Mouse (Mus musculus) CH12.LX (cell line): ENCODE results near the gene Ids. TPM values are rescaled to one million over a fixed set of nuclear protein-coding genes. Genes with fewer than 3 reads are reported as not detected.

Experiments used
- DNase-seq: peaks from one replicate; pipeline ENCODE4 v3.0.0-alpha.2; 2013; ENCODE audit errors: extremely low read depth
- H3K27ac ChIP-seq: 2 replicates; pipeline ENCODE4 v1.5.1; 2012; ENCODE audit warnings: low read depth, mild to moderate bottlenecking, control low read depth, moderate library complexity; ENCODE audit not compliant: insufficient read depth
- H3K27me3 ChIP-seq: replicated peaks from 2 replicates; pipeline ENCODE3; 2012; ENCODE audit warnings: inconsistent platforms
- H3K36me3 ChIP-seq, 2 experiments: replicated peaks in 1 of 2; 2 replicates each; pipeline versions ENCODE3 to v1.6.1; 2012; ENCODE audit warnings: inconsistent platforms in 1 of 2, low read length in 1 of 2, mild to moderate bottlenecking in 1 of 2, mixed read lengths in 1 of 2, moderate library complexity in 1 of 2; ENCODE audit not compliant: control insufficient read depth in 1 of 2, insufficient read depth in 1 of 2
- H3K4me1 ChIP-seq, 2 experiments: 2 replicates each; pipeline ENCODE4 v1.6.1; 2012; ENCODE audit warnings: inconsistent platforms in 1 of 2, moderate library complexity in 1 of 2; ENCODE audit not compliant: insufficient read depth in 2 of 2, control insufficient read depth in 1 of 2
- H3K4me2 ChIP-seq: 2 replicates; pipeline ENCODE4 v1.6.1; 2012; ENCODE audit warnings: low read depth, mild to moderate bottlenecking, control low read depth; ENCODE audit not compliant: poor library complexity, insufficient read depth, severe bottlenecking
- H3K4me3 ChIP-seq, 3 experiments: fragments of 150-350 bp in 1 of 3; sonication (generic) in 1 of 3; replicated peaks in 1 of 3; 2 replicates each; pipeline versions ENCODE3 to v1.5.1; 2011 to 2012; ENCODE audit warnings: low read depth in 2 of 3, low read length in 2 of 3, mild to moderate bottlenecking in 2 of 3, moderate library complexity in 2 of 3, control low read depth in 1 of 3, improper control_type of control experiment in 1 of 3, inconsistent platforms in 1 of 3, mixed read lengths in 1 of 3; ENCODE audit not compliant: poor library complexity in 1 of 3
- H3K79me2 ChIP-seq: replicated peaks from 2 replicates; pipeline ENCODE4 v1.6.1; 2012; ENCODE audit warnings: mild to moderate bottlenecking, moderate library complexity; ENCODE audit not compliant: control insufficient read depth, poor library complexity, insufficient read depth, severe bottlenecking; ENCODE audit errors: extremely low read depth
- H3K9ac ChIP-seq: 2 replicates; pipeline ENCODE4 v1.6.1; 2012; ENCODE audit warnings: low read depth, mild to moderate bottlenecking, control low read depth, moderate library complexity; ENCODE audit not compliant: insufficient read depth
- H3K9me3 ChIP-seq: replicated peaks from 2 replicates; pipeline ENCODE3; 2012; ENCODE audit warnings: low read length, inconsistent platforms, mixed read lengths
- CHD1 ChIP-seq: IDR thresholded peaks from 2 replicates; pipeline ENCODE4 v1.6.1; 2012; ENCODE audit warnings: low read depth, low read length, improper control_type of control experiment, inconsistent platforms
- CTCF ChIP-seq, 2 experiments: IDR thresholded peaks in 1 of 2; conservative IDR thresholded peaks in 1 of 2; 2 replicates each; pipeline ENCODE4 v1.5.1; 2011 to 2012; ENCODE audit warnings: low read depth in 2 of 2, low read length in 2 of 2, improper control_type of control experiment in 1 of 2, inconsistent platforms in 1 of 2, mild to moderate bottlenecking in 1 of 2, moderate library complexity in 1 of 2
- E2F4 ChIP-seq: IDR thresholded peaks from 2 replicates; pipeline ENCODE4 v1.6.1; 2011; ENCODE audit warnings: low read depth, low read length, improper control_type of control experiment; ENCODE audit not compliant: insufficient replicate concordance
- ELF1 ChIP-seq: IDR thresholded peaks from 2 replicates; pipeline ENCODE4 v1.6.1; 2014; ENCODE audit warnings: low read depth, mild to moderate bottlenecking, inconsistent platforms, low read length, improper control_type of control experiment
- EP300 ChIP-seq: IDR thresholded peaks from 2 replicates; pipeline ENCODE4 v1.6.1; 2011; ENCODE audit warnings: low read length, improper control_type of control experiment
- MAZ ChIP-seq: IDR thresholded peaks from 2 replicates; pipeline ENCODE4 v1.6.1; 2012; ENCODE audit warnings: low read depth, mild to moderate bottlenecking, inconsistent platforms, low read length, improper control_type of control experiment, moderate library complexity
- MXI1 ChIP-seq: IDR thresholded peaks from 2 replicates; pipeline ENCODE4 v1.6.1; 2011; ENCODE audit warnings: mild to moderate bottlenecking, low read depth, low read length, improper control_type of control experiment
- MYC ChIP-seq: IDR thresholded peaks from 2 replicates; pipeline ENCODE4 v1.6.1; 2011; ENCODE audit warnings: low read depth, mild to moderate bottlenecking, improper control_type of control experiment, low read length
- NELFE ChIP-seq: IDR thresholded peaks from 2 replicates; pipeline ENCODE4 v1.6.1; 2011; ENCODE audit warnings: low read depth, low read length, improper control_type of control experiment
- NRF1 ChIP-seq: IDR thresholded peaks from 2 replicates; pipeline ENCODE4 v1.6.1; 2014; ENCODE audit warnings: low read depth, mild to moderate bottlenecking, inconsistent platforms, low read length, improper control_type of control experiment, moderate library complexity
- RAD21 ChIP-seq: IDR thresholded peaks from 2 replicates; pipeline ENCODE4 v1.6.1; 2011; ENCODE audit warnings: low read depth, mild to moderate bottlenecking, low read length, improper control_type of control experiment, moderate library complexity
- RCOR1 ChIP-seq: conservative IDR thresholded peaks from 2 replicates; pipeline ENCODE4 v1.6.1; 2012; ENCODE audit warnings: low read depth, mild to moderate bottlenecking, inconsistent platforms, low read length, improper control_type of control experiment
- SIN3A ChIP-seq: IDR thresholded peaks from 2 replicates; pipeline ENCODE4 v1.6.1; 2012; ENCODE audit warnings: low read length, improper control_type of control experiment, inconsistent platforms
- SMC3 ChIP-seq: IDR thresholded peaks from 2 replicates; pipeline ENCODE4 v1.6.1; 2011; ENCODE audit warnings: low read depth, low read length, improper control_type of control experiment
- TBP ChIP-seq: conservative IDR thresholded peaks from 2 replicates; pipeline ENCODE4 v1.6.1; 2011; ENCODE audit warnings: low read depth, low read length, improper control_type of control experiment
- dilution Hi-C: fragments of 300-500 bp; cut with MboI; formaldehyde crosslinking; loops from 2 replicates; pipeline ENCODE4 v1.14.3; 2020; ENCODE audit warnings: low sequenced_read_pairs; ENCODE audit not compliant: extremely low pct_unique_long_range_greater_than_20kb, extremely low pct_ligation_motif_present
- in situ Hi-C: fragments of 300-500 bp; cut with MboI; formaldehyde crosslinking; loops from 3 replicates; pipeline ENCODE4 v1.14.3; 2019; ENCODE audit warnings: low sequenced_read_pairs, low pct_ligation_motif_present, low pct_unique_long_range_greater_than_20kb, mixed read lengths
- polyA plus RNA-seq: library from polyadenylated mRNA; unstranded; fragments of >175 nt; gene quantifications from 2 replicates; pipeline ENCODE4 v1.2.1, GENCODE M21; 2012; ENCODE audit warnings: low read depth; ENCODE audit not compliant: insufficient read length
- total RNA-seq, 2 experiments: library from RNA; depleted of rRNA; stranded (reverse); fragments of 300-350 nt in 1 of 2; fragments of >200 nt in 1 of 2; gene quantifications; 2 replicates each; pipeline ENCODE4 v1.2.3; 2012 to 2014

The Ids gene
- total and polyA plus RNA-seq, 3 experiments: 5.1 to 12.2 (median 5.2) TPM

GRCm38 (mm10) chrX:70362985-70363384, 1.9 kb downstream of the Ids start:
- in situ Hi-C loops: loop anchor here (25.0 kb wide), 2 partner anchors 99 to 199 kb away; no protein-coding TSS in a partner anchor
- H3K4me1 ChIP-seq: peaks cover 0 to 9% of the 10 kb centered on the region in 2 experiments; a peak in 2 of 4 replicates
- H3K27ac ChIP-seq: no peak overlapping the region
- no peak overlapping the region for H3K4me2 ChIP-seq
- H3K79me2 ChIP-seq: no peaks in the 10 kb centered on the region; the same call in 1 of the 2 replicates
- H3K9ac ChIP-seq: no peak overlapping the region
- no peak for DNase-seq
- TF ChIP-seq MXI1 (no peak), NRF1 (no peak), CHD1 (no peak), EP300 (no peak), TBP (no peak), NELFE (no peak), ELF1 (no peak), MAZ (no peak), RCOR1 (no peak), E2F4 (no peak), SIN3A (no peak), MYC (no peak)
- dilution Hi-C loops: no loop called here
- H3K9me3 ChIP-seq: no peaks in the 10 kb centered on the region
- H3K27me3 ChIP-seq: no peaks in the 10 kb centered on the region
- H3K36me3 ChIP-seq: peaks cover 13 to 30% of the 10 kb centered on the region in 2 experiments
- no peak overlapping the region for H3K4me3 ChIP-seq

GRCm38 (mm10) chrX:70330202-70330843, 34.6 kb downstream of the Ids start:
- no peaks in the 10 kb centered on the region for H3K9me3 ChIP-seq
- no peaks in the 10 kb centered on the region for H3K36me3 ChIP-seq
- H3K4me3 ChIP-seq: no peak overlapping the region
- H3K27ac ChIP-seq: no peak overlapping the region
- no peak for TF ChIP-seq CHD1
- peak; percentile 67 for TF ChIP-seq RAD21
- TF ChIP-seq SMC3: peak; percentile 51
- peak in 1 of 2 experiments; percentile 69; a peak in 2 of 4 replicates for TF ChIP-seq CTCF (conservative IDR thresholded peaks at IDR 0.05 in 1 of 2, IDR thresholded peaks at IDR 0.05 in 1 of 2; ENCODE audit: low read depth in 2 of 2, low read length in 2 of 2)
- TF ChIP-seq, all 38 proteins: peak for 3
- DNase-seq: peak; percentile 54
- Histone ChIP-seq H3K4me1 (no peaks in the 10 kb centered on the region), H3K4me2 (no peak overlapping the region), H3K79me2 (no peaks in the 10 kb centered on the region), H3K27me3 (no peaks in the 10 kb centered on the region), H3K9ac (no peak overlapping the region)
- in situ Hi-C loops: no loop called here
- dilution Hi-C loops: no loop called here
